Mouse (Mus musculus): ENCODE measurements around the gene Mgp. TPM values are rescaled to one million over a fixed set of nuclear protein-coding genes. Genes with fewer than 3 reads are reported as not detected.

Mgp gene
- polyA plus RNA-seq, 1 experiment from 2014 or later: 605 TPM

DNA sequence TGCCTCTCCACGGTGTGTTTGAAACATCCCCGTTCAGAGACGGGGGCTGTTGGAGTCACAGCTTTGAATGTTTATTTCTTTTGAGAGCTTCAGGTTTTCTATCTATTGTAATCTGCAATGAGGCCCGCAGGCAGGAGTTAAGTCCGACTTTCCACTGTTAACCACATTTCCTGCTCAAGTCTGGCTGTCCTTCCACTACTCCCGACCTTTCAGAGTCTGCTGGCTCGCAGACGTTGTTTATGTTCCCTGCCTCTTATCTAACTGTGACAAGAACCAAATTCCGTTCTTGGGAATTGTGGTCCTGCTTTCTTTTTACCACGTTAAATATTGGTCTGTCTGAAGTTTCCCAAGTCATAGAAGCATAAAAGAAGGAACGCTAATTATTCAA is 17.8 kb downstream of the Mgp start:
- Histone ChIP-seq H3K9me3 (replicated peaks; ENCODE audit: low read length) (no peaks in the 10 kb centered on the region), H3K9ac (ENCODE audit: low read depth, low read length) (0 out of 2 replicates have a peak overlapping the region, but pooled peaks have one; percentile 32), H3K36me3 (ENCODE audit: insufficient read depth, low read length) (no peaks in the 10 kb centered on the region), H3K27me3 (ENCODE audit: insufficient read depth, low read length) (no peaks in the 10 kb centered on the region), H3K4me3 (replicated peaks; ENCODE audit: low read depth, low read length) (peak overlapping the region; percentile 9; the same call in 1 of the 2 replicates), H3K27ac (peak overlapping the region; percentile 83), H3K4me1 (replicated peaks; ENCODE audit: insufficient read depth, low read length) (peaks cover 9% of the 10 kb centered on the region; the same call in 1 of the 2 replicates), H3K4me2 (ENCODE audit: low read length) (peak overlapping the region; percentile 40; the same call in 1 of the 2 replicates)
- no peak for TF ChIP-seq CTCF (IDR thresholded peaks at IDR 0.05; ENCODE audit: low read depth)
- ATAC-seq (replicated peaks; ENCODE audit: low FRiP score, low read depth) (no peak), DNase-seq (ENCODE audit: low spot score) (peak; percentile 91)
- 27% methylated on average over 11 of the region's 11 CpGs for WGBS

DNA sequence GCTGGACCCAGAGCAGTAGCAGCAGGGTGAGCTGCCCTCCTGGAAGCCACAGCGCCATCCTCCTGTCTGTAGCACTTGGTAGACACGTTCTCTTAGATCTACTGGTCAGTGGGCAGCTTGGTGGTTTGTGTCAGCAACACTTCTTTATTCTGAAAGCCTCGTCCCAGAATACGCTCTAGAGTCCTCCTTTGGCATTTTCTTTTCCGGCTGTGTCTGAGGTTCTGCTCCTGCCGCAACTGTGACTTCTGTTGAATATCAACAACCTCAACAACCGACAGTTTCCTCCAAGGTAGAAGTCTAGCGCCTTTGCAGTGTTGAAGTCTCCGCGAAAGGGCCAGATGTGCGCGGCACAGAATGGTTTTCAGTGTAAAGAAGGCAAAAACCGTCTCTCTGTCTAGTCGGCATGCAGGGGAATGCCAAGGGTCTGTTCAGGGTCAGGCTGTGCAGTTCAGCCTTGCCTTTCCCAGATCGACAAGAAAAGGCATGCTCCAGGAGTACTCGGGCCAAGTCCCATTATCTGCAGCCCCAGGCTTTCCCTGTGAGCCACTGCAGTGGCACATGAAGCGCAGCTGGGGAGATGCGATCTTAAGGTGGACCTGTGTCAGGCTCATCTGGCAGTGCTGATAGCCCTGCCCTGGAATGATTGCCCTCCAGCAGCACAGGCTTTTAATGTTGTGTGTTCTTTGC is 18.3 kb downstream of the Mgp start, which contains the start of gene Art4:
TSS of gene Art4 (minus strand) at position 548 of the 687 bp plus-strand sequence.
- WGBS: 50% methylated on average over 18 of the region's 18 CpGs
- no peaks in the 10 kb centered on the region for H3K27me3 ChIP-seq (ENCODE audit: insufficient read depth, low read length)
- no peaks in the 10 kb centered on the region for H3K36me3 ChIP-seq (ENCODE audit: insufficient read depth, low read length)
- no peak for DNase-seq (ENCODE audit: low spot score)
- H3K9ac ChIP-seq (ENCODE audit: low read depth, low read length): peak within 1 kb of the TSS; percentile 32; the same call in 1 of the 2 replicates
- no peak for ATAC-seq (replicated peaks; ENCODE audit: low FRiP score, low read depth)
- H3K4me2 ChIP-seq (ENCODE audit: low read length): peak within 1 kb of the TSS; percentile 40; the same call in 1 of the 2 replicates
- TF ChIP-seq CTCF (IDR thresholded peaks at IDR 0.05; ENCODE audit: low read depth): no peak
- H3K27ac ChIP-seq: peak within 1 kb of the TSS; percentile 83
- peak within 1 kb of the TSS; percentile 9; the same call in 1 of the 2 replicates for H3K4me3 ChIP-seq (replicated peaks; ENCODE audit: low read depth, low read length)
- H3K9me3 ChIP-seq (replicated peaks; ENCODE audit: low read length): no peaks in the 10 kb centered on the region
- peaks cover 15% of the 10 kb centered on the region; the same call in 1 of the 2 replicates for H3K4me1 ChIP-seq (replicated peaks; ENCODE audit: insufficient read depth, low read length)

DNA sequence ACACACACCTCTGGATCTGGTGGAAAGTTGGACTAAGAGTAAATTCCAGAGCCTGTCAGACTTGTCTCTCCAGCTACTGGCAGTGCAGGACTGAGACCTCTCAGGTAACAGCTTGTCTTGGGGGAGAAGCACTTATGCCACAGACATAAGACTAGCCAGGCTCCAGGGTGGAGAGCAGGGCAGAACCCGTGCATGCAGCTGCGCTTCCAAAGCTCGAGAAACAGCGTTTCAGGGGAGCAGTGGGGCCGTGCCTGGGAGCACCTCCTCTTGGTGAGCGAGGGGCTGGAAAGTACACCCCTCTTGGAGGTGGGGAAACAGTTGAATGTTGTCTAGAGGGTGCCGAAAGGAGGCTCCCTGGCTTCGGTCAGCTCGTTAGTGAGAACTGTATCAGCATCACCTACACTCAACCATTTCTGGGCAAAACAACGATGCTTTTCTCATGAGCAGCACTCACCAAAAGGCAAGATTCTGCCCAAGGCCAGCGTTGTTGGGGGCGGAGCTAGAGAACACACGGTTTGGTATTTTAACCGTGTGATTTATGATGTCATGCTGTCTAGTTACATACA is 19.5 kb downstream of the Mgp start:
- WGBS: 45% methylated on average over 14 of the region's 14 CpGs
- Histone ChIP-seq H3K9me3 (replicated peaks; ENCODE audit: low read length) (no peaks in the 10 kb centered on the region), H3K9ac (ENCODE audit: low read depth, low read length) (peak overlapping the region; percentile 15; the same call in 1 of the 2 replicates), H3K27ac (peak overlapping the region; percentile 8; the same call in 1 of the 2 replicates), H3K36me3 (ENCODE audit: insufficient read depth, low read length) (no peaks in the 10 kb centered on the region), H3K27me3 (ENCODE audit: insufficient read depth, low read length) (no peaks in the 10 kb centered on the region), H3K4me1 (replicated peaks; ENCODE audit: insufficient read depth, low read length) (peaks cover 15% of the 10 kb centered on the region; the same call in 1 of the 2 replicates), H3K4me3 (replicated peaks; ENCODE audit: low read depth, low read length) (0 out of 2 replicates have a peak overlapping the region, but pooled peaks have one; percentile 6), H3K4me2 (ENCODE audit: low read length) (peak overlapping the region; percentile 17)
- no peak for TF ChIP-seq CTCF (IDR thresholded peaks at IDR 0.05; ENCODE audit: low read depth)
- peak; percentile 44 for DNase-seq (ENCODE audit: low spot score)
- ATAC-seq (replicated peaks; ENCODE audit: low FRiP score, low read depth): no peak

GRCm38 (mm10) chr6:136855183-136855582 is 20.4 kb downstream of the Mgp start:
- no peak for TF ChIP-seq CTCF (IDR thresholded peaks at IDR 0.05; ENCODE audit: low read depth)
- H3K4me2 ChIP-seq (ENCODE audit: low read length): 0 out of 2 replicates have a peak overlapping the region, but pooled peaks have one; percentile 17
- WGBS: 70% methylated on average over 2 of the region's 2 CpGs

GRCm38 (mm10) chr6:136854361-136854781 is 21.3 kb downstream of the Mgp start:
- TF ChIP-seq CTCF (IDR thresholded peaks at IDR 0.05; ENCODE audit: low read depth): no peak
- no peak for DNase-seq (ENCODE audit: low spot score)
- Histone ChIP-seq H3K4me3 (replicated peaks; ENCODE audit: low read depth, low read length) (no peak overlapping the region), H3K9ac (ENCODE audit: low read depth, low read length) (no peak overlapping the region), H3K9me3 (replicated peaks; ENCODE audit: low read length) (no peaks in the 10 kb centered on the region), H3K27ac (no peak overlapping the region), H3K27me3 (ENCODE audit: insufficient read depth, low read length) (no peaks in the 10 kb centered on the region), H3K4me1 (replicated peaks; ENCODE audit: insufficient read depth, low read length) (peaks cover 15% of the 10 kb centered on the region; the same call in 1 of the 2 replicates), H3K4me2 (ENCODE audit: low read length) (no peak overlapping the region), H3K36me3 (ENCODE audit: insufficient read depth, low read length) (no peaks in the 10 kb centered on the region)
- no peak for ATAC-seq (replicated peaks; ENCODE audit: low FRiP score, low read depth)
- WGBS: 73% methylated on average over 11 of the region's 11 CpGs

More at GRCm38 (mm10) chr6:136855183-136855582, 20.4 kb downstream of the Mgp start:
- Histone ChIP-seq H3K9ac (ENCODE audit: low read depth, low read length) (no peak overlapping the region), H3K27me3 (ENCODE audit: insufficient read depth, low read length) (no peaks in the 10 kb centered on the region), H3K36me3 (ENCODE audit: insufficient read depth, low read length) (no peaks in the 10 kb centered on the region), H3K4me1 (replicated peaks; ENCODE audit: insufficient read depth, low read length) (peaks cover 15% of the 10 kb centered on the region; the same call in 1 of the 2 replicates), H3K27ac (no peak overlapping the region), H3K9me3 (replicated peaks; ENCODE audit: low read length) (no peaks in the 10 kb centered on the region), H3K4me3 (replicated peaks; ENCODE audit: low read depth, low read length) (no peak overlapping the region)
- ATAC-seq (replicated peaks; ENCODE audit: low FRiP score, low read depth) (no peak), DNase-seq (ENCODE audit: low spot score) (no peak)

DNA sequence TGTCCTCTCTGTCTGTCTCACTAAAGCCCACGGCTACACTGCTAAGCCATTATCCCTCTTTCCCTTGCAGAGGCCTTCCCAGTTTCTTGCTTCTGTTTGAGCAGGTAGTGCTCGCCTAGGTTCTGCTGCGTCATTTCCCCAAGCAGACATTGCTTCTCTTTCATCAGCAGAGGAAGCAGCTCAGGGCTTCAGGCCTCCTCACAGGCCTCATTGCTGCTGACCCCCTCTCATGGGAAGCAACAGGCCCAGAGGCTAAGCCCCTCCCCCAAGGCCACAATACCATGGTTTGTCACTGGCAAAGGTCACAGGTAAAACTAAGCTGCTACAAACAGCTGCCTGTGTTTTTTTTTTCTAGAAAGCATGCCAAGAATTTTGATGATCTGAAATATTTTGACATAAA is 22.9 kb downstream of the Mgp start:
- peaks cover 15% of the 10 kb centered on the region; the same call in 1 of the 2 replicates for H3K4me1 ChIP-seq (replicated peaks; ENCODE audit: insufficient read depth, low read length)

More for the DNA sequence above, 22.9 kb downstream of the Mgp start:
- no peak for TF ChIP-seq CTCF (IDR thresholded peaks at IDR 0.05; ENCODE audit: low read depth)
- no peaks in the 10 kb centered on the region for H3K36me3 ChIP-seq (ENCODE audit: insufficient read depth, low read length)
- no peak overlapping the region for H3K4me2 ChIP-seq (ENCODE audit: low read length)
- peak overlapping the region; percentile 82 for H3K27ac ChIP-seq
- H3K9me3 ChIP-seq (replicated peaks; ENCODE audit: low read length): no peaks in the 10 kb centered on the region
- 52% methylated on average over 3 of the region's 3 CpGs for WGBS
- no peak overlapping the region for H3K9ac ChIP-seq (ENCODE audit: low read depth, low read length)
- H3K4me3 ChIP-seq (replicated peaks; ENCODE audit: low read depth, low read length): no peak overlapping the region
- H3K27me3 ChIP-seq (ENCODE audit: insufficient read depth, low read length): no peaks in the 10 kb centered on the region
- DNase-seq (ENCODE audit: low spot score) (peak; percentile 54), ATAC-seq (replicated peaks; ENCODE audit: low FRiP score, low read depth) (peak; percentile 12; the same call in 1 of the 2 replicates)

All from kidney, postnatal 0 days (tissue).